Mouse (Mus musculus) right cerebral cortex, adult 18-20 months (tissue): ENCODE data around the gene Pdik1l.

Source experiments
- DNase-seq: peaks from one replicate; pipeline ENCODE4 v3.0.0; 2022; ENCODE audit warnings: mixed read lengths

The Pdik1l gene

DNA sequence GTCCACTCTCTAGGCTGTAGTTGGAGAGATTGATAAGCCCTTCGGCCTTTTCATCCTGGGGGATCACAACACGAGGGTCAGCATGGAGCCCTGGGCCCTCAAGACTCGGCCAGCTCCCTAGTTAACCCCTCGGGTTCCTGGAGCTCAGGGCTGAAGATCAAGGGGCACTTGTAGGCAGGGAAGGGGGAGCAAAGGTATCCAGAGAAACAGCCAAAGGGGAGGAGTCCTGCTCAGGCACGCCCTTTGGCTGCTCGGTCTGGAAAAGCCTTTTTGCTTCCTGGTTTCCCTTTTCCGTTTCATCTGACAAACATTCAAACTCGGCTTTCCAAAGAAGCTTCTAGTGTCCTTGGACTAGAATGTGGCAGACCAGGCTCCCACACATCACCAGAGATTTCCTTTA, 57.3 kb downstream of the Pdik1l start:
- DNase-seq = no peak

DNA sequence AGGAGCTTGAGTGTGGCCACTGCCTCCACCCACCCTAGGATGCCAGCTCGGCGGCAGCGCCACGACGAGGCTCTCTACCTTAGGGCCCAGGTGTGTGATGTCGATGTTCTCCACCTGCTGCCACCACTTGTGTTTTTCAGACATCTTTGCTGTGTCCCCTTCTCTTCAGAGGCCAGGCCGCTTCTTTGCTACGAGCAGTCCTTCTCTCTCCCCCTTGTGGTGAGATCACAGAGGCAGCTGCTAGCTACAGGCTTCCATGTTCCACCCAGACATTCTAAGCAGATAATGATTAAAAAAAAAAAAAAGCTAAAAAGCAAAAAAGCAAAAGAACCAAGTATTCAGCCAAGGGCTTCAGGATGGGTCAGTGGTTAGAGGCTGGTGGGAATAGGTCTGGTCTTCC, 60.5 kb downstream of the Pdik1l start, which contains the start of gene Catsper4:
Catsper4 (minus strand) TSS at position 190 of the 400 bp plus-strand sequence.
- DNase-seq = no peak
